Mouse (Mus musculus): Measurements from ENCODE around the gene Snrnp25. TPM values are rescaled to one million over a fixed set of nuclear protein-coding genes. Genes with fewer than 3 reads are reported as not detected.

Gene Snrnp25
- polyA plus RNA-seq, 1 experiment from 2014 or later, result 60.9 TPM

- 0 out of 2 replicates have a peak, but pooled peaks have one; percentile 35 for ATAC-seq (replicated peaks; ENCODE audit: low FRiP score)
Observed at GRCm38 (mm10) chr11:32238093-32238860, 33.1 kb downstream of the Snrnp25 start.

GRCm38 (mm10) chr11:32241391-32241790 lies 36.2 kb downstream of the Snrnp25 start:
- H3K36me3 ChIP-seq, result peaks cover 77% of the 10 kb centered on the region
- H3K27me3 ChIP-seq, result no peaks in the 10 kb centered on the region
- no peak overlapping the region for H3K4me3 ChIP-seq (replicated peaks)
- H3K9ac ChIP-seq, result no peak overlapping the region
- peaks cover 29% of the 10 kb centered on the region for H3K4me1 ChIP-seq
- no peak for ATAC-seq (replicated peaks; ENCODE audit: low FRiP score)
- H3K27ac ChIP-seq, result no peak overlapping the region
- H3K4me2 ChIP-seq, result no peak overlapping the region
- no peaks in the 10 kb centered on the region for H3K9me3 ChIP-seq (replicated peaks)

More at GRCm38 (mm10) chr11:32238093-32238860, 33.1 kb downstream of the Snrnp25 start:
- Histone ChIP-seq H3K27me3 (no peaks in the 10 kb centered on the region), H3K4me1 (peaks cover 32% of the 10 kb centered on the region), H3K27ac (no peak overlapping the region), H3K4me3 (replicated peaks) (no peak overlapping the region), H3K9ac (no peak overlapping the region), H3K4me2 (no peak overlapping the region), H3K9me3 (replicated peaks) (no peaks in the 10 kb centered on the region), H3K36me3 (peaks cover 85% of the 10 kb centered on the region)
- 66% methylated on average over 5 of the region's 5 CpGs for WGBS

DNA sequence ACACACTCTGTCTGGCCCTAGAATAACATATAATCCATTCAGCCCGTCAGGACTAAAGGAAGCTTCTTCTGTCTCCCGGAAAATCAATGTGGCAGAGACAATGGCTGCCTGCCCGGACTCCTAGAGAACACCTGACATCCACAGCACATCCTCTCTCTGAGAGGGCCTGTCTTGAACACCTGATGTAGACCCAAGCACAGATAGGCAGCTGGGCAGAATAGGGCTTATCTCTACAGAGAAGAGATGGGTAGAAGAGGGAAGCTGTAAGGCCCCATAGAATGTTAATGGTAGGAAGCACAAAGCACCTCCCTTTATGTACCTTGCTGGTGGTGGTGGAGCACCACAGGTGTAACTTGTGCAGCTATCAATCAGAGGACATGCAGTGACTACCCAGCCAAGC lies 37.0 kb downstream of the Snrnp25 start:
- peaks cover 79% of the 10 kb centered on the region for H3K36me3 ChIP-seq
- no peak for ATAC-seq (replicated peaks; ENCODE audit: low FRiP score)

DNA sequence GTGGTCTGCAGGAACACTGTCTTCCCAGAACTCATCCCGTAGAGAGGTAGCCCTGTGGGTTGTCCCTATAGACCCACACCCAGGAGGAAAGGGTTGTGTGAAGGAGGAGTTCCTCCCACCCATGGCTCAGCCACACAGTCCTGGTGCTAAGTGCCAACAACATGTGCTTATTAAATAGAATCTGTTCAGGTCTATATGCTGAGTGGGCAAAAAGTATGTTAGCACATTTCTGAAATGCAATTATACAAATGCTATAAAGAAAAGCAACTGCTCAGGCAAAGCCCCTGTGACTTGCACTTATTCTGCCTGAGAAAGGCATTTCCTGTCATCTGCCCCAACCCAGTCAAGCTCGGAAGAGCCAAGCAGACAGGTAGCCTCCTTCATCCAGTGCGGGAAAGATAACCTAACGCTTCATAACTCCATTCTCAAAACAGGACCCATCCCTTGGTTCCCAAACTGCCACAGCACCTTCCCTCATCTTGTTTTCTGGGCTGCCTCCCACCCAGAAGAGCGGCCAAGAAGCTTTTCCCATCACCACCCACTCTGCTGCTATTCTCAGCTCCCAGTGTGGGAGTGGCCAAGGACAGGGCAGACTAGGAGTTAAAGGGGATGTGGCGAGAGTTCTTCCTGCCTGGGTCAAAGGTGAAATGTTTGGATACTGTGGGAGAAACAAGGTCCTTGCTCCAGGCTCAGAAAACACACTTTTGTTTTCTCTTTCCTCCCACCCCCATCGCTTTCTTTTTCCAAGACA lies 38.2 kb downstream of the Snrnp25 start:
- Histone ChIP-seq H3K36me3 (peaks cover 82% of the 10 kb centered on the region), H3K4me1 (peaks cover 21% of the 10 kb centered on the region), H3K4me3 (replicated peaks) (no peak overlapping the region), H3K27me3 (no peaks in the 10 kb centered on the region), H3K27ac (peak overlapping the region; percentile 83), H3K4me2 (peak overlapping the region; percentile 10), H3K9ac (no peak overlapping the region), H3K9me3 (replicated peaks) (no peaks in the 10 kb centered on the region)
- 42% methylated on average over 7 of the region's 7 CpGs for WGBS
- ATAC-seq (replicated peaks; ENCODE audit: low FRiP score), result peak; percentile 37; the same call in 1 of the 2 replicates

More for the DNA sequence above, 37.0 kb downstream of the Snrnp25 start:
- peaks cover 25% of the 10 kb centered on the region for H3K4me1 ChIP-seq
- H3K27ac ChIP-seq, result no peak overlapping the region
- no peaks in the 10 kb centered on the region for H3K9me3 ChIP-seq (replicated peaks)
- H3K4me2 ChIP-seq, result no peak overlapping the region
- H3K9ac ChIP-seq, result no peak overlapping the region
- H3K4me3 ChIP-seq (replicated peaks), result no peak overlapping the region
- no peaks in the 10 kb centered on the region for H3K27me3 ChIP-seq
- WGBS, result 91% methylated on average over 3 of the region's 3 CpGs

DNA sequence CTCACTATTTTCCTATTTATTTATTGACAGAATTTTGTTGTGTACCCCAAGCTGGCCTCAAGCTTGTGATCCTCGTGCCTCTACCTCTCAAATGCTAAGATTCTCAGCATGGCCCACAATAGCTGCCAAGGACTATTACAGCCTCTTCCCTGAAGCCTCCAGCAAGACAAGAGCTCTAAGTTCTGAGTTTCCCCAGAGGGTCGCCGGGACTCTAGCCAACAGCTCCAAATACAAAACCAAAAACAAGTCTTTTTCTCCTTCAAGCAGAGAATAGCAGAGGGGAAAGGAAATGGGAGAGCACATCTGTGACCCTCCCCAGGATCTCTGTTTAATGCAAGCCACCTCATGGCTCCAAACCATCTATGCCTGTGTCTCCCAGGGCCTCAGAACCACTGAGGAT lies 38.8 kb downstream of the Snrnp25 start:
- H3K27me3 ChIP-seq, result no peaks in the 10 kb centered on the region
- no peak for ATAC-seq (replicated peaks; ENCODE audit: low FRiP score)
- 49% methylated on average over 3 of the region's 3 CpGs for WGBS
- peaks cover 21% of the 10 kb centered on the region for H3K4me1 ChIP-seq
- H3K36me3 ChIP-seq, result peaks cover 82% of the 10 kb centered on the region
- peak overlapping the region; percentile 83 for H3K27ac ChIP-seq
- H3K4me3 ChIP-seq (replicated peaks), result no peak overlapping the region
- H3K9me3 ChIP-seq (replicated peaks), result no peaks in the 10 kb centered on the region
- H3K4me2 ChIP-seq, result peak overlapping the region; percentile 10; the same call in 1 of the 2 replicates
- H3K9ac ChIP-seq, result no peak overlapping the region

- peaks cover 21% of the 10 kb centered on the region for H3K4me1 ChIP-seq
- no peak overlapping the region for H3K9ac ChIP-seq
- ATAC-seq (replicated peaks; ENCODE audit: low FRiP score), result no peak
- H3K27me3 ChIP-seq, result no peaks in the 10 kb centered on the region
- no peak overlapping the region for H3K4me3 ChIP-seq (replicated peaks)
- no peaks in the 10 kb centered on the region for H3K9me3 ChIP-seq (replicated peaks)
- 91% methylated on average over 1 of the region's 1 CpGs for WGBS
- peak overlapping the region; percentile 83 for H3K27ac ChIP-seq
- H3K4me2 ChIP-seq, result no peak overlapping the region
- peaks cover 82% of the 10 kb centered on the region for H3K36me3 ChIP-seq
Observed at GRCm38 (mm10) chr11:32244617-32245016, 39.4 kb downstream of the Snrnp25 start.

DNA sequence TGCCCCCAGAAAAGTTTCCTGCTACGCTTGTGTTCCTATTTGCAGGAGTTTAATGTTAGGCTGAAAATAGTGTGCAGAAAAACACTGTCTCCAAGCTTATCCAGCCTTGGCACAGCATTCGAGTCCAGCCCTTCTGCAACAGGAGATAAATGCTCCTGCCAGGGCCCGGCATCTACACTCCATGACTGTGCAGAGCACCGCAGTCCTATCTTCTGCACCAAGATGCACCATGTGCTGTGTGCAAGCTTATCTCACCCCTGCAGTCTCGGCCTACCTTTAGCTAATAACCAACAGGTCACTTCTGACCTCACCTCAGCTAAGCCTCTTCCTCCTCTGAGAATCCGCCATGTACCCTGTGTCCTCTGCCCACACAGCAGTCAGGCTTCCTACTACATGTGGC lies 40.4 kb downstream of the Snrnp25 start:
- H3K9me3 ChIP-seq (replicated peaks), result no peaks in the 10 kb centered on the region
- peaks cover 21% of the 10 kb centered on the region for H3K4me1 ChIP-seq
- H3K9ac ChIP-seq, result no peak overlapping the region
- peak; percentile 80 for ATAC-seq (replicated peaks; ENCODE audit: low FRiP score)
- 93% methylated on average over 6 of the region's 6 CpGs for WGBS
- no peaks in the 10 kb centered on the region for H3K27me3 ChIP-seq
- peaks cover 82% of the 10 kb centered on the region for H3K36me3 ChIP-seq
- H3K27ac ChIP-seq, result peak overlapping the region; percentile 83; the same call in 1 of the 2 replicates
- H3K4me3 ChIP-seq (replicated peaks), result no peak overlapping the region
- no peak overlapping the region for H3K4me2 ChIP-seq

GRCm38 (mm10) chr11:32247068-32247467 lies 41.9 kb downstream of the Snrnp25 start:
- no peaks in the 10 kb centered on the region for H3K27me3 ChIP-seq
- H3K36me3 ChIP-seq, result peaks cover 79% of the 10 kb centered on the region
- H3K9me3 ChIP-seq (replicated peaks), result no peaks in the 10 kb centered on the region
- no peak for ATAC-seq (replicated peaks; ENCODE audit: low FRiP score)
- H3K4me3 ChIP-seq (replicated peaks), result no peak overlapping the region
- no peak overlapping the region for H3K27ac ChIP-seq
- H3K4me1 ChIP-seq, result peaks cover 21% of the 10 kb centered on the region
- no peak overlapping the region for H3K9ac ChIP-seq
- H3K4me2 ChIP-seq, result no peak overlapping the region

DNA sequence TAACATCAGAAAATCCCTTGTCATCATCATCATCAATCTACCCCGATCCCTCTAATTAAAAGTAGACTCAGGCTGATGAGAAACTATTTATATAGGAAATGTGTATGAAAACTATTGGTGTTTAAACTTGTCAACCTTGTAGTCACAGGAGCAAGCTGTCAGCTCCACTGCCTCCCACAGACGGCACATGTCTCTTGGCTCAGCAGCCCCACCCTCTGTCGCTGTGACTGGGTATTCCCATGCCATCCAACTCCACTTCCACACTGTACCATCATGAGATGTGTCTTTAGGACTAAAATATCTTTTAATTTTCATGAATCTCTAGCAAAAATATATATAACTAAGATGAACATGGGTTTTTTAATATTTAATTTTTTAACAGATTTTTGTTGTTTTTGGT lies 43.1 kb downstream of the Snrnp25 start:
- WGBS, result 65% methylated on average over 3 of the region's 3 CpGs
- Histone ChIP-seq H3K4me1 (peaks cover 13% of the 10 kb centered on the region), H3K9me3 (replicated peaks) (no peaks in the 10 kb centered on the region), H3K27me3 (no peaks in the 10 kb centered on the region), H3K27ac (no peak overlapping the region), H3K36me3 (peaks cover 80% of the 10 kb centered on the region), H3K4me3 (replicated peaks) (no peak overlapping the region), H3K4me2 (no peak overlapping the region), H3K9ac (no peak overlapping the region)
- no peak for ATAC-seq (replicated peaks; ENCODE audit: low FRiP score)

- Histone ChIP-seq H3K4me1 (no peaks in the 10 kb centered on the region), H3K27ac (no peak overlapping the region), H3K4me2 (no peak overlapping the region), H3K4me3 (replicated peaks) (no peak overlapping the region), H3K27me3 (no peaks in the 10 kb centered on the region), H3K9ac (no peak overlapping the region), H3K36me3 (peaks cover 87% of the 10 kb centered on the region), H3K9me3 (replicated peaks) (no peaks in the 10 kb centered on the region)
- WGBS, result 89% methylated on average over 8 of the region's 8 CpGs
- ATAC-seq (replicated peaks; ENCODE audit: low FRiP score), result peak; percentile 90
Observed at GRCm38 (mm10) chr11:32250880-32251763, 45.9 kb downstream of the Snrnp25 start.

DNA sequence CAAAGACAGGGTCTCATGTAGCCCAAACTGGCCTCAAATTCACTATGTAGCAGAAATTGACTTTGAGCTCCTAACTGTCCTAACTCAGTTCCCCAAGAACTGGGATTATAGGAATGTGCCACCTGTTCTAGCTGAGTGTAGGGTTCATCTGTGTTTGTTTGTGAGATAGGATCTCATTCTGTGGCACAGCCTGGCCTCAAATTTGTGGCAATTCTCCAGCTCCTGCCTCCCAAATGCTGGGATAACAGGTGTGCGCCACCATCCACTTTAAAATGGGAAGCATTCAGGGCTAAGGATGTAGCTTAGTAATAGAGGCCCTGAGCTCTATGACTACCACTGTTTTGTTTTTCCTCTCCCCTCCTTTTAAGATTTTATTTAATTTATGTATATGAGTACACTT lies 47.9 kb downstream of the Snrnp25 start:
- 96% methylated on average over 1 of the region's 1 CpGs for WGBS

More for the DNA sequence above, 47.9 kb downstream of the Snrnp25 start:
- Histone ChIP-seq H3K4me1 (no peaks in the 10 kb centered on the region), H3K4me2 (no peak overlapping the region), H3K9me3 (replicated peaks) (no peaks in the 10 kb centered on the region), H3K4me3 (replicated peaks) (no peak overlapping the region), H3K9ac (no peak overlapping the region), H3K36me3 (peaks cover 68% of the 10 kb centered on the region), H3K27me3 (no peaks in the 10 kb centered on the region), H3K27ac (no peak overlapping the region)
- no peak for ATAC-seq (replicated peaks; ENCODE audit: low FRiP score)

Measured in kidney, embryonic 15.5 days (tissue).